Comparison of ENCODE assay signal across 8 mouse cellular contexts in the genomic region with DNA sequence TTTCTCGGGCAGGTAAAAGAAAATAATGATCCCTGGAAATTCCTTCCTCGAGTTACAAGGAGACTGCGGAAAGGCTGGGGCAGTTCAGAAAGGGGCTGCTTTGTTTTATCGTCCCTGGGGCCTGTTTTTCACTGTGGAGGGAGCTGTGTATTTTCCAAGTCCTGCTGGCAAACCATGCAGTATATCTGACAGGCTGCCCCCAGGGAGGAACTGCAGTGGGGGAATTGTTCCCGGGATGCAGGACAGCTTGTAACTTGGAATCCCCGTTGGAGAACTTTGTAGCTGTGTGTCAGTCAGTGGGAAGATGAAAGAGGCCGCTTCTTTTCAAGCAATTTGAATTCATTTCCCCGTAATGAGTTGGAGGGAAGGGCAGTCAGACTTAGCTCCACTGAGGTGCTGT.
DNase-seq lines count a peak whose midpoint lies in the region; ATAC-seq and TF ChIP-seq lines count a peak whose summit lies in the region.

No protein-coding gene starts in this region.

- no peaks in the 10 kb centered on the region for H3K9me3 ChIP-seq in kidney, embryonic 16.5 days (ENCODE audit: low read length)
- H3K9me3 ChIP-seq in forebrain, embryonic 11.5 days (ENCODE audit: control insufficient read depth, low read length), result no peaks in the 10 kb centered on the region
- H3K9me3 ChIP-seq in hindbrain, embryonic 11.5 days (ENCODE audit: control insufficient read depth, low read length), result no peaks in the 10 kb centered on the region
- no peaks in the 10 kb centered on the region for H3K9me3 ChIP-seq in midbrain, embryonic 11.5 days (ENCODE audit: control insufficient read depth, low read length)

- ATAC-seq in kidney, embryonic 16.5 days (ENCODE audit: low FRiP score, low TSS enrichment), result peak; percentile 61; the same call in 1 of the 2 replicates
- peak; percentile 76 for ATAC-seq in forebrain, embryonic 11.5 days (replicated peaks; ENCODE audit: low FRiP score)
- ATAC-seq in hindbrain, embryonic 11.5 days (ENCODE audit: low FRiP score), result peak; percentile 63; the same call in 1 of the 2 replicates
- ATAC-seq in midbrain, embryonic 11.5 days (ENCODE audit: low FRiP score), result peak; percentile 62

- peaks cover 15% of the 10 kb centered on the region for H3K4me1 ChIP-seq in kidney, embryonic 16.5 days (ENCODE audit: insufficient read depth, low read length)
- H3K4me1 ChIP-seq in forebrain, embryonic 11.5 days (replicated peaks; ENCODE audit: control insufficient read depth, insufficient read depth, low read length), result peaks cover 18% of the 10 kb centered on the region
- peaks cover 5% of the 10 kb centered on the region; the same call in 1 of the 2 replicates for H3K4me1 ChIP-seq in hindbrain, embryonic 11.5 days (replicated peaks; ENCODE audit: control insufficient read depth, insufficient read depth, low read length)
- peaks cover 17% of the 10 kb centered on the region for H3K4me1 ChIP-seq in midbrain, embryonic 11.5 days (ENCODE audit: control insufficient read depth, insufficient read depth, low read length)

- H3K27ac ChIP-seq in kidney, embryonic 16.5 days (ENCODE audit: low read length), result peak overlapping the region; percentile 32; the same call in 1 of the 2 replicates
- H3K27ac ChIP-seq in forebrain, embryonic 11.5 days (ENCODE audit: low read depth, low read length), result peak overlapping the region; percentile 61; the same call in 1 of the 2 replicates
- 0 out of 2 replicates have a peak overlapping the region, but pooled peaks have one; percentile 34 for H3K27ac ChIP-seq in hindbrain, embryonic 11.5 days (ENCODE audit: low read depth, low read length)
- H3K27ac ChIP-seq in midbrain, embryonic 11.5 days (ENCODE audit: low read depth, low read length), result peak overlapping the region; percentile 33; the same call in 1 of the 2 replicates
- no peak overlapping the region for H3K27ac ChIP-seq in layer of hippocampus, adult 2 months

- intact Hi-C loops in gastrocnemius, postnatal 14 days (cut with DNase I; ENCODE audit: low total_unique reads), result no loop called here

- peak overlapping the region; percentile 56 for H3K4me2 ChIP-seq in kidney, embryonic 16.5 days (replicated peaks; ENCODE audit: low read depth, low read length)
- H3K4me2 ChIP-seq in forebrain, embryonic 11.5 days (ENCODE audit: low read depth, low read length, severe bottlenecking), result peak overlapping the region; percentile 49
- H3K4me2 ChIP-seq in hindbrain, embryonic 11.5 days (replicated peaks; ENCODE audit: low read depth, low read length), result peak overlapping the region; percentile 45
- peak overlapping the region; percentile 50 for H3K4me2 ChIP-seq in midbrain, embryonic 11.5 days

- no peak for DNase-seq in kidney, adult 11 months
- DNase-seq in forebrain, embryonic 11.5 days (ENCODE audit: low spot score), result peak; percentile 75
- DNase-seq in hindbrain, embryonic 11.5 days (ENCODE audit: low spot score), result peak; percentile 53
- DNase-seq in midbrain, embryonic 11.5 days (ENCODE audit: low spot score, missing footprints), result peak; percentile 92
- no peak for DNase-seq in layer of hippocampus, adult 2 months (ENCODE audit: low spot score in 2 of 2)
- DNase-seq in B cell, adult 2 months, result no peak
- DNase-seq in gastrocnemius, postnatal 14 days, result no peak

- WGBS in kidney, embryonic 16.5 days, result under 1% methylated on average over 8 of the region's 8 CpGs
- under 1% methylated on average over 8 of the region's 8 CpGs for WGBS in forebrain, embryonic 11.5 days
- 0% methylated on average over 8 of the region's 8 CpGs for WGBS in hindbrain, embryonic 11.5 days
- under 1% methylated on average over 8 of the region's 8 CpGs for WGBS in midbrain, embryonic 11.5 days

- TF ChIP-seq CTCF in layer of hippocampus, adult 2 months (conservative IDR thresholded peaks at IDR 0.05), result no peak

- no peaks in the 10 kb centered on the region for H3K36me3 ChIP-seq in kidney, embryonic 16.5 days (ENCODE audit: insufficient read depth, low read length)
- no peaks in the 10 kb centered on the region for H3K36me3 ChIP-seq in forebrain, embryonic 11.5 days (ENCODE audit: control insufficient read depth, insufficient read depth, low read length)
- no peaks in the 10 kb centered on the region for H3K36me3 ChIP-seq in hindbrain, embryonic 11.5 days (ENCODE audit: control insufficient read depth, insufficient read depth, low read length)
- no peaks in the 10 kb centered on the region for H3K36me3 ChIP-seq in midbrain, embryonic 11.5 days (ENCODE audit: control insufficient read depth, insufficient read depth, low read length)

- no peaks in the 10 kb centered on the region for H3K27me3 ChIP-seq in kidney, embryonic 16.5 days (ENCODE audit: insufficient read depth, low read length)
- H3K27me3 ChIP-seq in forebrain, embryonic 11.5 days (ENCODE audit: control insufficient read depth, insufficient read depth, low read length), result no peaks in the 10 kb centered on the region; the same call in 1 of the 2 replicates
- H3K27me3 ChIP-seq in hindbrain, embryonic 11.5 days (ENCODE audit: control insufficient read depth, insufficient read depth, low read length), result no peaks in the 10 kb centered on the region
- no peaks in the 10 kb centered on the region; the same call in 1 of the 2 replicates for H3K27me3 ChIP-seq in midbrain, embryonic 11.5 days (ENCODE audit: control insufficient read depth, insufficient read depth, low read length)

- H3K4me3 ChIP-seq in kidney, embryonic 16.5 days (ENCODE audit: low read length), result peak overlapping the region; percentile 43
- peak overlapping the region; percentile 21; the same call in 1 of the 2 replicates for H3K4me3 ChIP-seq in forebrain, embryonic 11.5 days (ENCODE audit: low read depth, low read length)
- H3K4me3 ChIP-seq in hindbrain, embryonic 11.5 days (ENCODE audit: low read depth, low read length), result peak overlapping the region; percentile 21
- H3K4me3 ChIP-seq in midbrain, embryonic 11.5 days (ENCODE audit: low read depth, low read length), result peak overlapping the region; percentile 17; the same call in 1 of the 2 replicates
- no peak overlapping the region for H3K4me3 ChIP-seq in layer of hippocampus, adult 2 months

- peak overlapping the region; percentile 59 for H3K9ac ChIP-seq in kidney, embryonic 16.5 days (replicated peaks; ENCODE audit: low read length)
- peak overlapping the region; percentile 27; the same call in 1 of the 2 replicates for H3K9ac ChIP-seq in forebrain, embryonic 11.5 days (ENCODE audit: low read length)
- H3K9ac ChIP-seq in hindbrain, embryonic 11.5 days (ENCODE audit: low read depth, low read length), result peak overlapping the region; percentile 35; the same call in 1 of the 2 replicates
- H3K9ac ChIP-seq in midbrain, embryonic 11.5 days (ENCODE audit: low read length), result peak overlapping the region; percentile 49

Comparison
In these comparisons a context has a peak if more than half of its experiments do, and no peak if none do; other contexts are left out.
1. DNase-seq: peak in forebrain, embryonic 11.5 days (single experiment), hindbrain, embryonic 11.5 days (single experiment) and midbrain, embryonic 11.5 days (single experiment); none in kidney, adult 11 months (single experiment), layer of hippocampus, adult 2 months (0 of 2), B cell, adult 2 months (0 of 2) and gastrocnemius, postnatal 14 days (single experiment).
2. Peak in every context shown above with its lines, with median percentiles within 50 percentile points of each other: ATAC-seq, H3K4me2 ChIP-seq and H3K9ac ChIP-seq.